Mouse (Mus musculus): Measurements from ENCODE around the gene Gspt2. TPM values are rescaled to one million over a fixed set of nuclear protein-coding genes. Genes with fewer than 3 reads are reported as not detected.
"Not testable (repeated sequence)": the region's sequence is repeated elsewhere in the genome, so short reads cannot be mapped to it uniquely, and the experiment has no call there.

Gspt2 gene
- polyA plus RNA-seq (2014; fragmentation: Nextera tagmentation; extraction: Ambion mirVana) = 5.4 and 6.3 TPM in 2 replicates

- H3K36me3 ChIP-seq (ENCODE audit: control insufficient read depth, insufficient read depth, low read length) = no peaks in the 10 kb centered on the region
- H3K27ac ChIP-seq (ENCODE audit: low read depth, low read length) = no peak within 1 kb of the TSS
- peaks cover 3% of the 10 kb centered on the region; the same call in 1 of the 2 replicates for H3K27me3 ChIP-seq (ENCODE audit: control insufficient read depth, insufficient read depth, low read length)
- H3K4me3 ChIP-seq (ENCODE audit: low read depth, low read length) = peak within 1 kb of the TSS; percentile 66
- peak within 1 kb of the TSS; percentile 63 for H3K4me2 ChIP-seq
- H3K4me1 ChIP-seq (ENCODE audit: control insufficient read depth, insufficient read depth, low read length) = no peaks in the 10 kb centered on the region
- peak; percentile 63 for ATAC-seq (replicated peaks; ENCODE audit: insufficient number of reproducible peaks, low FRiP score, low TSS enrichment)
- 13% methylated on average over 53 of the region's 53 CpGs for WGBS (ENCODE audit: insufficient replicate concordance)
- peak within 1 kb of the TSS; percentile 70 for H3K9ac ChIP-seq (ENCODE audit: low read depth, low read length)
- no peaks in the 10 kb centered on the region for H3K9me3 ChIP-seq (replicated peaks; ENCODE audit: control insufficient read depth, low read length)
These were observed at the start of gene Gspt2 for GRCm38 (mm10) chrX:94635961-94636563. Gene Gspt2 (plus strand): TSS chrX:94636069.

GRCm38 (mm10) chrX:94624835-94625803 is 10.8 kb upstream of the Gspt2 start:
- H3K9me3 ChIP-seq (replicated peaks; ENCODE audit: control insufficient read depth, low read length) = no peaks in the 10 kb centered on the region
- ATAC-seq (replicated peaks; ENCODE audit: insufficient number of reproducible peaks, low FRiP score, low TSS enrichment) = no peak; the same call in 1 of the 2 replicates
- H3K4me2 ChIP-seq = peak overlapping the region; percentile 50
- no peaks in the 10 kb centered on the region for H3K4me1 ChIP-seq (ENCODE audit: control insufficient read depth, insufficient read depth, low read length)
- H3K27ac ChIP-seq (ENCODE audit: low read depth, low read length) = no peak overlapping the region
- no peaks in the 10 kb centered on the region for H3K36me3 ChIP-seq (ENCODE audit: control insufficient read depth, insufficient read depth, low read length)
- H3K9ac ChIP-seq (ENCODE audit: low read depth, low read length) = no peak overlapping the region
- no peak overlapping the region for H3K4me3 ChIP-seq (ENCODE audit: low read depth, low read length)
- 29% methylated on average over 13 of the region's 13 CpGs for WGBS (ENCODE audit: insufficient replicate concordance)
- H3K27me3 ChIP-seq (ENCODE audit: control insufficient read depth, insufficient read depth, low read length) = no peaks in the 10 kb centered on the region

DNA sequence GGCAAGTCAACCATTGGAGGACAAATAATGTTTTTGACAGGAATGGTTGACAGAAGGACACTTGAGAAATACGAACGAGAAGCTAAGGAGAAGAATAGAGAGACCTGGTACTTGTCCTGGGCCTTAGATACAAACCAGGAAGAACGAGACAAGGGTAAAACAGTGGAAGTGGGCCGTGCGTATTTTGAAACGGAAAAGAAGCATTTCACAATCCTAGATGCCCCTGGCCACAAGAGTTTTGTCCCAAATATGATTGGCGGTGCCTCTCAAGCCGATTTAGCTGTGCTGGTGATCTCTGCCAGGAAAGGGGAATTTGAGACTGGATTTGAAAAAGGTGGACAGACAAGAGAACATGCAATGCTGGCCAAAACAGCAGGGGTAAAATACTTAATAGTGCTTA is 1.0 kb downstream of the Gspt2 start:
- Histone ChIP-seq H3K27ac (ENCODE audit: low read depth, low read length) (no peak overlapping the region), H3K4me3 (ENCODE audit: low read depth, low read length) (peak overlapping the region; percentile 66), H3K27me3 (ENCODE audit: control insufficient read depth, insufficient read depth, low read length) (peaks cover 3% of the 10 kb centered on the region; the same call in 1 of the 2 replicates), H3K4me1 (ENCODE audit: control insufficient read depth, insufficient read depth, low read length) (no peaks in the 10 kb centered on the region), H3K9me3 (replicated peaks; ENCODE audit: control insufficient read depth, low read length) (no peaks in the 10 kb centered on the region), H3K9ac (ENCODE audit: low read depth, low read length) (no peak overlapping the region), H3K36me3 (ENCODE audit: control insufficient read depth, insufficient read depth, low read length) (no peaks in the 10 kb centered on the region), H3K4me2 (peak overlapping the region; percentile 63)
- ATAC-seq (replicated peaks; ENCODE audit: insufficient number of reproducible peaks, low FRiP score, low TSS enrichment) = no peak
- WGBS (ENCODE audit: insufficient replicate concordance) = 71% methylated on average over 8 of the region's 8 CpGs

DNA sequence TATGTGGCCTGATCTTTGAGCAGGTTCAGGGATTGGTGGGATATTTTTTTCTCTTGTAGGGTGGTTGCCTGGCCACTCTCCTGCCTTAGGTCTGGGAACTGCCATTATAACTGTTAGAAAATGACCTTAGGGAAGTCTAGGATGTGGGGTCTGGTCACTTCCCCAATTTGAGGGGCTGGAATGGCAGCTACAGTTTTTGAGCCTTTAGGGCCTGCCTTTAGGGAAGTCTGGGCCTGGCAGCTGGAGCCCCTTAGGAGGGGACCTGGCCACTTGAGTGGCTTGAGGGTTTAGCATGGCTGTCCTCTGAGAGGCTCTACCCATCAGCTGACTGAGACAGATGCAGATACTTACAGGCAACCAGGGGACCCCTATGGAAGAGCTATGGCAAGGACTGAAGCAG is 12.7 kb downstream of the Gspt2 start:
- Histone ChIP-seq H3K9ac (ENCODE audit: low read depth, low read length) (no peak overlapping the region), H3K4me3 (ENCODE audit: low read depth, low read length) (no peak overlapping the region), H3K27me3 (ENCODE audit: control insufficient read depth, insufficient read depth, low read length) (no peaks in the 10 kb centered on the region), H3K27ac (ENCODE audit: low read depth, low read length) (no peak overlapping the region), H3K4me1 (ENCODE audit: control insufficient read depth, insufficient read depth, low read length) (no peaks in the 10 kb centered on the region), H3K9me3 (replicated peaks; ENCODE audit: control insufficient read depth, low read length) (no peaks in the 10 kb centered on the region), H3K4me2 (no peak overlapping the region), H3K36me3 (ENCODE audit: control insufficient read depth, insufficient read depth, low read length) (no peaks in the 10 kb centered on the region)
- no peak for ATAC-seq (replicated peaks; ENCODE audit: insufficient number of reproducible peaks, low FRiP score, low TSS enrichment)

GRCm38 (mm10) chrX:94657734-94658133 is 21.9 kb downstream of the Gspt2 start:
- Histone ChIP-seq H3K36me3 (ENCODE audit: control insufficient read depth, insufficient read depth, low read length) (no peaks in the 10 kb centered on the region), H3K4me2 (no peak overlapping the region), H3K27ac (ENCODE audit: low read depth, low read length) (no peak overlapping the region), H3K9me3 (replicated peaks; ENCODE audit: control insufficient read depth, low read length) (no peaks in the 10 kb centered on the region), H3K4me1 (ENCODE audit: control insufficient read depth, insufficient read depth, low read length) (no peaks in the 10 kb centered on the region), H3K9ac (ENCODE audit: low read depth, low read length) (no peak overlapping the region), H3K27me3 (ENCODE audit: control insufficient read depth, insufficient read depth, low read length) (no peaks in the 10 kb centered on the region), H3K4me3 (ENCODE audit: low read depth, low read length) (no peak overlapping the region)
- 57% methylated on average over 2 of the region's 2 CpGs for WGBS (ENCODE audit: insufficient replicate concordance)
- ATAC-seq (replicated peaks; ENCODE audit: insufficient number of reproducible peaks, low FRiP score, low TSS enrichment) = no peak

DNA sequence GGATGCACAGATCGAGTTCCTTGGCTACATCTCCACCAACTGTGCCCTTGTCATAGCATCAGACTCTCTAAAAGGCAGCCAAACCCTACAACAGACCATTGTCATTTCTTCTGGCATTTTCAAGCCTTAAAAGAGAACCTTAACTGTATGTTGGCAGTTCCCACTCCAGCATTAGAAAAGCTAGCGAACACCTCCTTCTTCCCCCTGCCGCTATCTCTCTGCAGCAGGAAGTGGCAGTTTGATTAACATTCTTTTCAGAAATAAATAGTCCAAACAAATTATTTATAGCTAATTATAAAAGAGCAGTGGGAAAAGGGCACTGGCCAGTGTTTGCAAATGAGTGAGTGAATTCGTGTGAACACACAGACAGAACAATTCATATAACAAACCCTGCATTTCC is 34.9 kb downstream of the Gspt2 start:
- H3K9ac ChIP-seq (ENCODE audit: low read depth, low read length) = no peak overlapping the region
- no peak overlapping the region for H3K27ac ChIP-seq (ENCODE audit: low read depth, low read length)
- ATAC-seq (replicated peaks; ENCODE audit: insufficient number of reproducible peaks, low FRiP score, low TSS enrichment) = no peak
- no peaks in the 10 kb centered on the region for H3K27me3 ChIP-seq (ENCODE audit: control insufficient read depth, insufficient read depth, low read length)
- no peak overlapping the region for H3K4me2 ChIP-seq
- no peaks in the 10 kb centered on the region for H3K4me1 ChIP-seq (ENCODE audit: control insufficient read depth, insufficient read depth, low read length)
- no peaks in the 10 kb centered on the region for H3K36me3 ChIP-seq (ENCODE audit: control insufficient read depth, insufficient read depth, low read length)
- H3K9me3 ChIP-seq (replicated peaks; ENCODE audit: control insufficient read depth, low read length) = no peaks in the 10 kb centered on the region
- H3K4me3 ChIP-seq (ENCODE audit: low read depth, low read length) = no peak overlapping the region
- WGBS (ENCODE audit: insufficient replicate concordance) = 66% methylated on average over 4 of the region's 4 CpGs

DNA sequence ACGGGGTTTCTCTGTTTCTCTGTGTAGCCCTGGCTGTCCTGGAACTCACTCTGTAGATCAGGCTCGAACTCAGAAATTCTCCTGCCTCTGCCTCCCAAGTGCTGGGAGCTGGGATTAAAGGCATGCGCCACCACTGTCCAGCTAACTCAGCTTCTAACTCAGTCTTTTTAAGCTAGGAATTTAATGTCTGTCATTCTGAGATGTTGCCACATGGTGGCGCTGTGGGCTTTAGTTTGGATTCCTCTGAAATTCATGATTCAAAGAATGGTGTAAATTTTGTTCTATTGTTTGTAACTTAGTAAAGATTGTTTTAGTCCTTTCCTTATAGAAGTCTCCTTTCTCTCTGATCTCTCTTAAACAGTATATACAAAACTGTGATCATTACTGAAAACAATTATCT is 39.1 kb downstream of the Gspt2 start:
- Histone ChIP-seq H3K36me3 (ENCODE audit: control insufficient read depth, insufficient read depth, low read length) (no peaks in the 10 kb centered on the region), H3K27me3 (ENCODE audit: control insufficient read depth, insufficient read depth, low read length) (no peaks in the 10 kb centered on the region), H3K27ac (ENCODE audit: low read depth, low read length) (no peak overlapping the region), H3K9me3 (replicated peaks; ENCODE audit: control insufficient read depth, low read length) (no peaks in the 10 kb centered on the region), H3K4me1 (ENCODE audit: control insufficient read depth, insufficient read depth, low read length) (no peaks in the 10 kb centered on the region), H3K4me2 (no peak overlapping the region), H3K9ac (ENCODE audit: low read depth, low read length) (no peak overlapping the region), H3K4me3 (ENCODE audit: low read depth, low read length) (no peak overlapping the region)
- 36% methylated on average over 4 of the region's 4 CpGs for WGBS (ENCODE audit: insufficient replicate concordance)
- ATAC-seq (replicated peaks; ENCODE audit: insufficient number of reproducible peaks, low FRiP score, low TSS enrichment) = no peak

GRCm38 (mm10) chrX:94681581-94681980 is 45.7 kb downstream of the Gspt2 start:
- not testable (repeated sequence) for H3K9ac ChIP-seq (ENCODE audit: low read depth, low read length); H3K36me3 ChIP-seq (ENCODE audit: control insufficient read depth, insufficient read depth, low read length); H3K27ac ChIP-seq (ENCODE audit: low read depth, low read length); ATAC-seq (replicated peaks; ENCODE audit: insufficient number of reproducible peaks, low FRiP score, low TSS enrichment); H3K4me1 ChIP-seq (ENCODE audit: control insufficient read depth, insufficient read depth, low read length); H3K4me2 ChIP-seq; H3K9me3 ChIP-seq (replicated peaks; ENCODE audit: control insufficient read depth, low read length); H3K4me3 ChIP-seq (ENCODE audit: low read depth, low read length); H3K27me3 ChIP-seq (ENCODE audit: control insufficient read depth, insufficient read depth, low read length)
- no CpG with 5 or more reads among the region's 2 CpGs for WGBS (ENCODE audit: insufficient replicate concordance)
